Mouse (Mus musculus) ES-E14 (cell line): ENCODE results near the gene Cep162.

ENCODE experiments used
- CHD2 ChIP-seq: IDR thresholded peaks from 2 replicates; pipeline ENCODE4 v1.6.1; 2014; ENCODE audit warnings: mild to moderate bottlenecking, low read depth, low read length, inconsistent platforms
- HCFC1 ChIP-seq: IDR thresholded peaks from 2 replicates; pipeline ENCODE4 v1.6.1; 2012; ENCODE audit warnings: low read length, inconsistent platforms, borderline replicate concordance; ENCODE audit not compliant: insufficient read depth
- MAFK ChIP-seq: IDR thresholded peaks from 2 replicates; pipeline ENCODE4 v1.6.1; 2014; ENCODE audit warnings: mild to moderate bottlenecking, low read depth, low read length, inconsistent platforms; ENCODE audit not compliant: insufficient read depth
- ZC3H11A ChIP-seq: IDR thresholded peaks from 2 replicates; pipeline ENCODE4 v1.6.1; 2012; ENCODE audit warnings: low read depth, mild to moderate bottlenecking, inconsistent platforms, low read length, borderline replicate concordance
- ZNF384 ChIP-seq: IDR thresholded peaks from 2 replicates; pipeline ENCODE4 v1.6.1; 2012; ENCODE audit warnings: low read depth, low read length, inconsistent platforms

- TF ChIP-seq CHD2: no peak
- no peak for TF ChIP-seq ZC3H11A
- TF ChIP-seq ZNF384: no peak
- no peak for TF ChIP-seq MAFK
- no peak for TF ChIP-seq HCFC1
Observed at GRCm38 (mm10) chr9:87248118-87248517, 7.2 kb downstream of the Cep162 start.
